Mouse (Mus musculus) skeletal muscle tissue, adult 2 months (tissue): Measurements from ENCODE around the gene Slc6a6.

Experiments used
- DNase-seq: peaks from one replicate; pipeline ENCODE4 v3.0.0-alpha.2; 2012; ENCODE audit warnings: low read depth, low spot score

Gene Slc6a6

DNA sequence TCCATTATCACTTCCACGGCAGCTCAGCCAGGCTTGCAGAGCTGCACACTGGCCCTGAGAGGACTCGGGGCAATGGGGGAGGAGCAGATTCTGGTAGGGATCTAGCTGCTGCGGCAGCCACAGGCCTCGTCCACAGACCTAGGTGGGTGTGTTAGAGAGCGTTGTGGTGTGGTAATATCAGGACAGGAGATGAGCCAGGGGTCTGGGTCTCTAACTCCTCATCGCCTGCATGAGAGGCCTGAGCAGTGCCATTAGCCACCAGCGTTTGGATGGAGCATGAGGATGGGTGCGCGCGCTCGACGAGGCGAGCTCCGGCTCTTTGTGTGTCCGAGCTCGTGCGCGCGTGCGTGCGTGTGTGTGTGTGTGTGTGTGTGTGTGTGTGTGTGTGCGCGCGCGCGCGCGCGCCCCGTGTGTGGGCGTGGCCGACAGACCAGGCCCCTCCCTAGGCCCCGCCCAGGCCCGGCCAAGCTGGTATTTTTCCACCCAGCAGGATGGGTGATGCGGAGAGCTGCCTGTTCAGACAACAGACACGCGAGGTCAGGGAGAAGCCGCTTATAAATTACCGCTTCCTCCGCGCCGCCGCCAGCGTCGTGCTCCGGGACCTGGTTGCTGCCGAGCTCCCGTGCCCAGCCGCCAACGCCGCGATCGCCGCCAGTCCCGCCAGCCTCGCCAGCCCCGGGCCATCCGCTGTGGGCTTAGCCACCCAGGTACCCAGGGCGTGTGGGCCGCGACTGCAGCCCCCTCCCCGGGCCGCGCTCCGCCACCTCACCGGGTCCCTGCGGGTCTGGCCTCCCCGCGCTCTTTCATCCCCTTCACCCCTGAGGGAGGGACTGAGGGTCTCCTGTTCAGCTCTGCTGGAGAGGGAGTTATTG lies at the start of gene Slc6a6:
Gene Slc6a6 (plus strand): TSS at position 452 of the 872 bp plus-strand sequence.
- DNase-seq = peak; percentile 96

GRCm38 (mm10) chr6:91634417-91634816 lies 49.4 kb upstream of the Slc6a6 start:
- no peak for DNase-seq

DNA sequence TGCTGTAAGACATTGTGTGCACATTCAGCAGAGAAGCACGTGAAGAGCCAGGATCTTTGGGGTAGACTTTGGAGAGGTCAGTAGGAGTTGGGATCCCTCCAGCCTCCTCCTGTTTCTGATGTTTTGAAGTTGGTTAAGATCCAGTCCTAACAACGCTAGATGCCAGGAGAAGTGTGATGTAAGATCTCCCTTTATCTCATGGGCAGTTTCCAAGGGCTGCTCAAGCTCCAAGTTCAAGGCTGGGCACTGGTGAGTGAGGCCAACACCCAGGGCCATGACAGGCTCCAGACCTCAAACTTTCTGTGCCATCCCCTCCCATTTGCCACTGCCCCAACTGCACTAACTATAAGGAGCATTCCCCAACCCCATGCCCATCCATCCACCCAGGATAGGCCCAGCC lies 49.0 kb upstream of the Slc6a6 start:
- DNase-seq = no peak

DNA sequence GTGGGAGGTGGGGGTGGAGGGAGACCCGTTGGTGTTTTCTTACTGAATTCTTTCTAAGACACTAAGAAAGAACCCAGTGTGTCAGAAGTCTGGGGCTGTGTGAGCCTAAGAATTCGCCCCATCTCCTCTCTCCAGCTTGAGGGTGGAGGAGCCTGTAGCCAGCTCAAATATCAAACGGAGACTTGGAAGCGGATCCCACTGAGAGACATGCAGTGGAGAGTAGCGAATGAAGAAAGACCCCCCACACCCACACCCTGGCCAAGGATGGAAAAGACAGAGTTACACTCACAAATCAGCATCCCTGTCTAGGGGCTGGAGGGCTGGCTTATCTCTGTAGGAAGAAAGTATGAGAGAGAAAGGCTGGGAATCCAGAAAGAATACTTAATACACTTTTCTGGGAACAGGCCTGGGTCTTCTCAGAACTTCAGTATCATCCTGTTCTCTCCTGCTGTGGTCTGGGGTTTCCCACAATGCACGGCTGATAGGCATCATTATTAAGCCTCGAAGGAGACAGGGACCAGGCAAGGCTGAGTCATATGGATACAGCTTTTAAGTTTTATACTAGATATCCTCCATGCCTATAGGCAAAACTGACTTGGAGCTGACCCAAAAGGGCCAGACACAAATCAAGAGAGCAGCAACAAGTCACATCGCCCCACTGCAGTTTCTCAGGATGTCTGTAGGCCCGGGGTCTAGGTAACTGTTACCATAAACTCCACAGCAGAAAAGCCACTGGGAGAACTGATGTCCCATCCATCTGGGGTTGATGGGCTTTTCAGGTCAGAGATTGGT lies 45.5 kb upstream of the Slc6a6 start:
- no peak for DNase-seq

GRCm38 (mm10) chr6:91643011-91643410 lies 40.8 kb upstream of the Slc6a6 start:
- DNase-seq = no peak

GRCm38 (mm10) chr6:91643416-91643921 lies 40.4 kb upstream of the Slc6a6 start:
- no peak for DNase-seq

- DNase-seq = no peak
These were observed 37.8 kb upstream of the Slc6a6 start for GRCm38 (mm10) chr6:91646019-91646418.

- no peak for DNase-seq
These were observed 37.0 kb upstream of the Slc6a6 start for GRCm38 (mm10) chr6:91646822-91647221.

DNA sequence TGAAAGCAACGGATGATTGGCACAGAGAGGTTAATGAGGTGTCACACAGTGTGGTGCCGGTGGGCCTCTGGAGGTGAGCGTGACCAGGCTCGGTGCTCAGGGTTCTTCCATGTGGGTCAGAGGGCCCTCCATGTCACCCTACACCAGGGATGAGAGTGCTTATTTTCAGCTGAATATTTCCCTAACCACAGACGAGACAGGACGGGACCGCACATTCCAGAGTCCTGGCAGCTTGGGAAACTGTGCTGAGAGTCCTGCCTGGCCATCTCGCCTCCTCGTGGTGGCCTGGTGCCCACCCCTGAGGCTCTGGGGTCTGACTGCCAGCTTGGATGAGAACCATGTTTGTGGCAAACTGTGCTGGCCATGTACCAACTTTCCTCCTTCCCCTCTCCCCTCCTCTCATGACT lies 36.5 kb upstream of the Slc6a6 start:
- peak; percentile 37 for DNase-seq

DNA sequence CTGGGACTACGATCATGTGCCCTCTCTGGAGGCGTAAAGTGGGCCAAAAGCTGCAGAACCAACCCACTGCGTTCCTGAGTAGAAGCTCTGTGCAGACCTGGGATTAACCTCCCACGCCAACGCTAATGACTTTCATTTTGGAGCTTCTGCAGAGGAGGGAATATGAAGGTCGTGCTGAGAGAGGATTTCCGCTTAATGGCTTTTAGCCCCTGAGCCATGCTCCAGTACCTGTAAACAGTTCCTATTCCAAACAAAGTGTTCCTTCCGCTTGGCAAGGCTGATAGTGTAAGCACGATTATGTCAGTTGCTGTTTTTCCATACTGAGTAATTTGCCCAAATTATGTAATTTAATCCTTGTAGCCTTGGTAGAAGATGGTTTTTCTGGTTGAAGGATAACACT lies 33.6 kb upstream of the Slc6a6 start:
- no peak for DNase-seq

- DNase-seq = no peak
These were observed 31.6 kb upstream of the Slc6a6 start for GRCm38 (mm10) chr6:91652296-91652695.

DNA sequence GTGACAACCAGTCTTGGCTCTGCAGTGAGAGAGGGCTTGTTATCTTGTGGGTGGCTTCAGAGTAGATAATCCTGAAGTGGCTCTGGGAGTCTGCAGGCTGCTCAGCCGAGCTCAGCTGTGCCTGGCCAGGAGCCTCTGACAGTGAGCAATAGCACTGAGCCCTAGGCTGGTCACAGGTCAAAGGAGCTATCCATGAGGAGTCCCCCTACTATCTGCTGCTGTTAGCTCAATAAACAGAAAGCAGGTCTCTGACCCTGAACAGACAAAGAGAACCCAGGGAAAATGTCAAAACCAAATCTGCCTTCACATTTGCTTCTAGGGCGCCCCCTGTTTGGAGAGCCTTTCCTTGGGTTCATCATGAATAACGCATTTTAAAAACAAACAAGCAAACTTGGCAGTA lies 28.6 kb upstream of the Slc6a6 start:
- no peak for DNase-seq

- DNase-seq = no peak
These were observed 27.9 kb upstream of the Slc6a6 start for GRCm38 (mm10) chr6:91655874-91656433.

- DNase-seq = no peak
These were observed 25.6 kb upstream of the Slc6a6 start for GRCm38 (mm10) chr6:91658288-91658687.

- peak; percentile 21 for DNase-seq
These were observed 23.9 kb upstream of the Slc6a6 start for GRCm38 (mm10) chr6:91659841-91660509.

GRCm38 (mm10) chr6:91662301-91662700 lies 21.6 kb upstream of the Slc6a6 start:
- DNase-seq = no peak

DNA sequence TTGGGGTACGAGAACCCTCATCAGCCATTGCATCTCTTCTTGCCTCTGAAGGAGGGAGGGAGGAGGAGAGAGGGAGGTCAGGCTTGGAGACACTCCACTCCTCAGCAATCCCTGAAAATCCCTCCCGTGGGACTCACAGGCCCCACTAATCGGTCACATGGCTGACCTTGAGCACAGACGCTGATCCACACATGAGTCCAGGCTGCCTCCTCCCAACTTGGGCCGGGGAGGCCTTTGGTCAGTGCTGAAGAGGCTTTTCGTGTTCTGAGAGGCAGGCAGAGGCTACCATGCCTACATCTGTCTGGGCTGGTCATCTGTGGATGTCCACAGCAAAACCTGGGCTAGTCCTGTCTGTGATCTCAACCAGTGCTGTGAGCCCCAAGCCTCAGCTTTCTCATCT lies 20.2 kb upstream of the Slc6a6 start:
- no peak for DNase-seq

DNA sequence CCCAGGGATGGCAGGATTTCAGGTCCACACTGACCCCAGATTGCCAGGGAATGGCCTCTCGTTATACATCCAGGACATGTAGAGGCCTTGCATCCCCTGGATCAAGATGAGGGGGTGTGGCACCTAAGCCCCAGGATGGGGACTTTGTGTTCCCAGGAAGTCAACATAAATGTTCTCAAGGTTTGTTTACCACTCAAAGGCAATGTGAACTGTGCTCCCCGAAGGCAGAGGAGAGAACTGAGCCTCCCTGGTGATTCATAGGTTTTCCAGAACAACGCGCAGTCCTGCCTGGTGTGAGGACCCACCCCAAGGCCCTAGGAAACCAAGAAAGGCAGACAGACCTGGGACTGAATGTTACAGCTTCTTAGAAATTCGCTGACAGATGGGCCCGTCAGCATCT lies 18.6 kb upstream of the Slc6a6 start:
- no peak for DNase-seq

- DNase-seq = no peak
These were observed 17.7 kb upstream of the Slc6a6 start for GRCm38 (mm10) chr6:91665990-91666700.

DNA sequence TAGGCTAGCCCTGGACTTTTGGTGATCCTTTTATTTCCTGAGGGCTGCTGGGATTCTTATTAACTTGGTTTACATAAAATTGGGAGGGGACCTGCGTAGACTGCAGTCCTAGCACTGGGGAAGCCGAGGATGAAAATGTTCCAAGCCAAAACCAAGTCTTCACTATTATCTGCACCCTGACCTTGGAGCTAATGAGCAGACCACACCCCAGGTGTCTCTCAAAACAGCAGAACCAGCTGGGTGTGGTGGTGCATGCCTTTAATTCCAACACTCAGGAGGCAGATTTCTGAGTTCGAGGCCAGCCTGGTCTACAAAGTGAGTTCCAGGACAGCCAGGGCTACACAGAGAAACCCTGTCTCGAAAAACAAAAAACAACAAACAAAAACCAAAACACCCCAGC lies 16.7 kb upstream of the Slc6a6 start:
- no peak for DNase-seq

GRCm38 (mm10) chr6:91668276-91668675 lies 15.6 kb upstream of the Slc6a6 start:
- DNase-seq = no peak
